Mouse (Mus musculus) midbrain, embryonic 12.5 days (tissue): ENCODE measurements around the gene Uggt2. TPM values are rescaled to one million over a fixed set of nuclear protein-coding genes. Genes with fewer than 3 reads are reported as not detected.

Experiments used
- ATAC-seq: fragments of 200-750 bp; cut with Nextera tagmentation; 2 replicates; pipeline ENCODE4 v1.8.0; 2017; ENCODE audit warnings: low read depth, moderate TSS enrichment, moderate library complexity; ENCODE audit not compliant: low FRiP score
- H3K27ac ChIP-seq: fragments of 300-500 bp; sonication (generic); replicated peaks from 2 replicates; pipeline ENCODE4 v1.5.1; 2016; ENCODE audit warnings: mild to moderate bottlenecking
- H3K27me3 ChIP-seq: fragments of 300-500 bp; sonication (generic); 2 replicates; pipeline ENCODE4 v1.6.1; 2016; ENCODE audit warnings: mild to moderate bottlenecking
- H3K36me3 ChIP-seq: fragments of 300-500 bp; sonication (generic); 2 replicates; pipeline ENCODE4 v1.6.1; 2016
- H3K4me1 ChIP-seq: fragments of 300-500 bp; sonication (generic); 2 replicates; pipeline ENCODE4 v1.6.1; 2016
- H3K4me2 ChIP-seq: fragments of 300-500 bp; sonication (generic); replicated peaks from 2 replicates; pipeline ENCODE4 v1.6.1; 2016; ENCODE audit warnings: mild to moderate bottlenecking, moderate library complexity
- H3K4me3 ChIP-seq: fragments of 300-500 bp; sonication (generic); 2 replicates; pipeline ENCODE4 v1.5.1; 2016; ENCODE audit warnings: mild to moderate bottlenecking
- H3K9ac ChIP-seq: fragments of 300-500 bp; sonication (generic); replicated peaks from 2 replicates; pipeline ENCODE4 v1.6.1; 2016; ENCODE audit warnings: mild to moderate bottlenecking, moderate library complexity
- H3K9me3 ChIP-seq: fragments of 300-500 bp; sonication (generic); 2 replicates; pipeline ENCODE4 v1.6.1; 2016; ENCODE audit warnings: mild to moderate bottlenecking
- WGBS: fragments of 180-500 bp; shearing (Covaris S2); methylation state at CpG from one replicate; pipeline ENCODE4 v1.1.7; 2016; 5-methylcytosine and 5-hydroxymethylcytosine counted together
- polyA plus RNA-seq: library from polyadenylated mRNA; unstranded; fragments of >200 nt; fragmentation: Nextera tagmentation; extraction: Ambion mirVana; gene quantifications from 2 replicates; pipeline ENCODE4 v1.2.1, GENCODE M21; 2016

The Uggt2 gene
- polyA plus RNA-seq, 1 experiment from 2014 or later: 26.4 TPM

GRCm38 (mm10) chr14:119027130-119027529 lies 72.1 kb downstream of the Uggt2 start:
- H3K9ac ChIP-seq: no peak overlapping the region
- peaks cover 30% of the 10 kb centered on the region for H3K36me3 ChIP-seq
- H3K4me3 ChIP-seq: no peak overlapping the region
- ATAC-seq: peak; percentile 78
- no peaks in the 10 kb centered on the region for H3K4me1 ChIP-seq
- H3K9me3 ChIP-seq: no peaks in the 10 kb centered on the region
- no peaks in the 10 kb centered on the region for H3K27me3 ChIP-seq
- no peak overlapping the region for H3K4me2 ChIP-seq
- 49% methylated on average over 4 of the region's 4 CpGs for WGBS
- H3K27ac ChIP-seq: no peak overlapping the region

- Histone ChIP-seq H3K4me1 (no peaks in the 10 kb centered on the region), H3K9me3 (no peaks in the 10 kb centered on the region), H3K4me3 (no peak overlapping the region), H3K4me2 (no peak overlapping the region), H3K27me3 (no peaks in the 10 kb centered on the region), H3K27ac (no peak overlapping the region), H3K36me3 (peaks cover 19% of the 10 kb centered on the region), H3K9ac (no peak overlapping the region)
- no peak for ATAC-seq
- whole genome bisulfite sequencing: 70% methylated on average over 5 of the region's 5 CpGs
Measured at GRCm38 (mm10) chr14:119025889-119026288, 73.3 kb downstream of the Uggt2 start.

- H3K4me3 ChIP-seq: no peak overlapping the region
- no peaks in the 10 kb centered on the region for H3K4me1 ChIP-seq
- H3K27me3 ChIP-seq: no peaks in the 10 kb centered on the region
- WGBS: 65% methylated on average over 12 of the region's 12 CpGs
- peaks cover 20% of the 10 kb centered on the region for H3K36me3 ChIP-seq
- no peak; the same call in 1 of the 2 replicates for ATAC-seq
- H3K9ac ChIP-seq: no peak overlapping the region
- H3K4me2 ChIP-seq: peak overlapping the region; percentile 29; the same call in 1 of the 2 replicates
- H3K9me3 ChIP-seq: no peaks in the 10 kb centered on the region
- no peak overlapping the region for H3K27ac ChIP-seq
Measured at GRCm38 (mm10) chr14:119013549-119013948, 85.7 kb downstream of the Uggt2 start.

- peak; percentile 83 for ATAC-seq
- Histone ChIP-seq H3K4me1 (peaks cover 4% of the 10 kb centered on the region; the same call in 1 of the 2 replicates), H3K4me2 (peak overlapping the region; percentile 29), H3K4me3 (peak overlapping the region; percentile 18; the same call in 1 of the 2 replicates), H3K36me3 (peaks cover 20% of the 10 kb centered on the region), H3K27me3 (no peaks in the 10 kb centered on the region), H3K9ac (no peak overlapping the region), H3K9me3 (no peaks in the 10 kb centered on the region), H3K27ac (peak overlapping the region; percentile 52; the same call in 1 of the 2 replicates)
- WGBS: 71% methylated on average over 23 of the region's 23 CpGs
Measured at GRCm38 (mm10) chr14:119012607-119013431, 86.4 kb downstream of the Uggt2 start.

GRCm38 (mm10) chr14:119009531-119009930 lies 89.7 kb downstream of the Uggt2 start:
- H3K36me3 ChIP-seq: peaks cover 11% of the 10 kb centered on the region; the same call in 1 of the 2 replicates
- no peak overlapping the region for H3K4me3 ChIP-seq
- 91% methylated on average over 2 of the region's 2 CpGs for WGBS

GRCm38 (mm10) chr14:119008031-119008590 lies 91.1 kb downstream of the Uggt2 start:
- H3K4me1 ChIP-seq: peaks cover 11% of the 10 kb centered on the region
- H3K9me3 ChIP-seq: no peaks in the 10 kb centered on the region
- no peaks in the 10 kb centered on the region for H3K27me3 ChIP-seq
- H3K4me3 ChIP-seq: peak overlapping the region; percentile 51
- no peak for ATAC-seq
- H3K4me2 ChIP-seq: peak overlapping the region; percentile 90
- peak overlapping the region; percentile 73 for H3K27ac ChIP-seq
- peak overlapping the region; percentile 46 for H3K9ac ChIP-seq
- 49% methylated on average over 7 of the region's 7 CpGs for WGBS
- H3K36me3 ChIP-seq: peaks cover 10% of the 10 kb centered on the region; the same call in 1 of the 2 replicates

More at GRCm38 (mm10) chr14:119009531-119009930, 89.7 kb downstream of the Uggt2 start:
- no peak overlapping the region for H3K4me2 ChIP-seq
- peaks cover 11% of the 10 kb centered on the region for H3K4me1 ChIP-seq
- H3K9ac ChIP-seq: no peak overlapping the region
- H3K27ac ChIP-seq: no peak overlapping the region
- no peaks in the 10 kb centered on the region for H3K27me3 ChIP-seq
- H3K9me3 ChIP-seq: no peaks in the 10 kb centered on the region
- ATAC-seq: no peak

GRCm38 (mm10) chr14:119007103-119007951 lies 91.9 kb downstream of the Uggt2 start:
- Histone ChIP-seq H3K4me1 (peaks cover 11% of the 10 kb centered on the region), H3K9ac (peak overlapping the region; percentile 52), H3K36me3 (peaks cover 7% of the 10 kb centered on the region; the same call in 1 of the 2 replicates), H3K27ac (peak overlapping the region; percentile 73), H3K4me2 (peak overlapping the region; percentile 90), H3K4me3 (peak overlapping the region; percentile 51), H3K27me3 (no peaks in the 10 kb centered on the region), H3K9me3 (no peaks in the 10 kb centered on the region)
- under 1% methylated on average over 13 of the region's 13 CpGs for WGBS
- peak; percentile 100 for ATAC-seq

- peaks cover 11% of the 10 kb centered on the region for H3K4me1 ChIP-seq
- no peaks in the 10 kb centered on the region for H3K9me3 ChIP-seq
- no peak for ATAC-seq
- H3K4me3 ChIP-seq: peak overlapping the region; percentile 51
- no peaks in the 10 kb centered on the region for H3K27me3 ChIP-seq
- no peak overlapping the region for H3K27ac ChIP-seq
- H3K9ac ChIP-seq: peak overlapping the region; percentile 52
- H3K36me3 ChIP-seq: peaks cover 7% of the 10 kb centered on the region; the same call in 1 of the 2 replicates
- peak overlapping the region; percentile 90 for H3K4me2 ChIP-seq
- 2% methylated on average over 49 of the region's 49 CpGs for WGBS
Measured at GRCm38 (mm10) chr14:119006441-119007102, 92.7 kb downstream of the Uggt2 start.

GRCm38 (mm10) chr14:119005834-119006233 lies 93.4 kb downstream of the Uggt2 start:
- H3K27ac ChIP-seq: peak overlapping the region; percentile 56; the same call in 1 of the 2 replicates
- no peaks in the 10 kb centered on the region for H3K27me3 ChIP-seq
- H3K4me1 ChIP-seq: peaks cover 11% of the 10 kb centered on the region
- H3K4me2 ChIP-seq: peak overlapping the region; percentile 90
- 12% methylated on average over 5 of the region's 5 CpGs for WGBS
- H3K4me3 ChIP-seq: no peak overlapping the region; the same call in 1 of the 2 replicates
- peaks cover 12% of the 10 kb centered on the region for H3K36me3 ChIP-seq
- no peaks in the 10 kb centered on the region for H3K9me3 ChIP-seq
- no peak overlapping the region for H3K9ac ChIP-seq
- ATAC-seq: no peak

GRCm38 (mm10) chr14:119003320-119003719 lies 95.9 kb downstream of the Uggt2 start:
- H3K9ac ChIP-seq: no peak overlapping the region
- H3K4me3 ChIP-seq: no peak overlapping the region
- peaks cover 19% of the 10 kb centered on the region for H3K36me3 ChIP-seq
- H3K4me1 ChIP-seq: peaks cover 11% of the 10 kb centered on the region
- ATAC-seq: no peak
- H3K27ac ChIP-seq: no peak overlapping the region
- H3K9me3 ChIP-seq: no peaks in the 10 kb centered on the region
- no peaks in the 10 kb centered on the region for H3K27me3 ChIP-seq
- H3K4me2 ChIP-seq: no peak overlapping the region

GRCm38 (mm10) chr14:118995226-118995925 lies 103.9 kb downstream of the Uggt2 start:
- H3K4me3 ChIP-seq: no peak overlapping the region
- no peak overlapping the region for H3K9ac ChIP-seq
- no peak for ATAC-seq
- no peak overlapping the region for H3K4me2 ChIP-seq
- H3K36me3 ChIP-seq: peaks cover 46% of the 10 kb centered on the region
- no peaks in the 10 kb centered on the region for H3K27me3 ChIP-seq
- no peaks in the 10 kb centered on the region for H3K9me3 ChIP-seq
- WGBS: 91% methylated on average over 9 of the region's 9 CpGs
- no peak overlapping the region for H3K27ac ChIP-seq
- H3K4me1 ChIP-seq: no peaks in the 10 kb centered on the region
